Mouse (Mus musculus) heart, postnatal 4 days (tissue): ENCODE measurements around the gene 4930467E23Rik. TPM values are rescaled to one million over a fixed set of nuclear protein-coding genes. Genes with fewer than 3 reads are reported as not detected.
A peak's percentile ranks its signal among the peaks of the same experiment; 100 is the strongest.
"Not testable (repeated sequence)": the region's sequence is repeated elsewhere in the genome, so short reads cannot be mapped to it uniquely, and the experiment has no call there.

Experiments used
- DNase-seq: peaks from one replicate; pipeline ENCODE4 v3.0.0; 2021
- total RNA-seq, 2 experiments: library from RNA; stranded (reverse); gene quantifications; 2 replicates each; pipeline ENCODE4 v1.2.3; 2021

Gene 4930467E23Rik
- not detected for total RNA-seq

GRCm38 (mm10) chr8:19729276-19729675 is at the start of gene 4930467E23Rik:
4930467E23Rik (plus strand) TSS chr8:19729576.
- not testable (repeated sequence) for DNase-seq

GRCm38 (mm10) chr8:19682311-19682710 is 47.1 kb upstream of the 4930467E23Rik start:
- not testable (repeated sequence) for DNase-seq

- DNase-seq = not testable (repeated sequence)
Observed at GRCm38 (mm10) chr8:19685476-19685875, 43.9 kb upstream of the 4930467E23Rik start.

GRCm38 (mm10) chr8:19688802-19689525 is 40.4 kb upstream of the 4930467E23Rik start:
- DNase-seq = not testable (repeated sequence)

GRCm38 (mm10) chr8:19689745-19690144 is 39.6 kb upstream of the 4930467E23Rik start:
- not testable (repeated sequence) for DNase-seq

- not testable (repeated sequence) for DNase-seq
Observed at GRCm38 (mm10) chr8:19691421-19691820, 38.0 kb upstream of the 4930467E23Rik start.

- DNase-seq = not testable (repeated sequence)
Observed at GRCm38 (mm10) chr8:19697497-19698077, 31.8 kb upstream of the 4930467E23Rik start.

- DNase-seq = not testable (repeated sequence)
Observed at GRCm38 (mm10) chr8:19698123-19698522, 31.3 kb upstream of the 4930467E23Rik start.

- peak; percentile 67 for DNase-seq
Observed at GRCm38 (mm10) chr8:19698722-19699121, 30.7 kb upstream of the 4930467E23Rik start.

- DNase-seq = not testable (repeated sequence)
Observed at GRCm38 (mm10) chr8:19701326-19701725, 28.1 kb upstream of the 4930467E23Rik start.

GRCm38 (mm10) chr8:19702276-19702675 is 27.1 kb upstream of the 4930467E23Rik start:
- DNase-seq = not testable (repeated sequence)

- DNase-seq = peak; percentile 87
Observed at GRCm38 (mm10) chr8:19702972-19703709, 26.2 kb upstream of the 4930467E23Rik start.

- not testable (repeated sequence) for DNase-seq
Observed at GRCm38 (mm10) chr8:19703906-19704305, 25.5 kb upstream of the 4930467E23Rik start.

GRCm38 (mm10) chr8:19704441-19705215 is 24.7 kb upstream of the 4930467E23Rik start:
- DNase-seq = not testable (repeated sequence)

- not testable (repeated sequence) for DNase-seq
Observed at GRCm38 (mm10) chr8:19705216-19705600, 24.2 kb upstream of the 4930467E23Rik start.

- DNase-seq = not testable (repeated sequence)
Observed at GRCm38 (mm10) chr8:19706101-19706725, 23.2 kb upstream of the 4930467E23Rik start.

GRCm38 (mm10) chr8:19706918-19707760 is 22.2 kb upstream of the 4930467E23Rik start:
- peak; percentile 84 for DNase-seq

- DNase-seq = not testable (repeated sequence)
Observed at GRCm38 (mm10) chr8:19707761-19708443, 21.5 kb upstream of the 4930467E23Rik start.

- DNase-seq = not testable (repeated sequence)
Observed at GRCm38 (mm10) chr8:19708976-19709375, 20.4 kb upstream of the 4930467E23Rik start.

- DNase-seq = not testable (repeated sequence)
Observed at GRCm38 (mm10) chr8:19709488-19709887, 19.9 kb upstream of the 4930467E23Rik start.
